In the genomic region with DNA sequence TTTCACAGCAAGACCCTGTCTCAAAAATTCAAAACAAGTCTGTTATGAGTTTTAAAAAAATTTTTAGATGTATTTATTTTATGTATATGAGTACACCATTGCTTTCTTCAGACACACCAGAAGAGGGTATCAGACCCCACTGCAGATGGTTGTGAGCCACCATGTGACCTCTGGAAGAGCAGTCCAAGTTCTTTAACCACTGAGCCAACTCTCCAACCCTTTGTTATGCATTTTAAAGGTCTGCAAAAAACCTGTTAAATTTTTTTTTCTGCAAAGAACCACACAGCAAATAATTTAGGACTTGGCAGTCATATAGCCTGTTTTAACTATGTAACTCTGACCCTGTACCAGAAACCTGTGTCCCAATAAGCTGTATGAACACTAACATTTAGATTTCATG, we compare ENCODE assay signal across 9 mouse cellular contexts. TPM values are rescaled to one million over a fixed set of nuclear protein-coding genes. Genes with fewer than 3 reads are reported as not detected.
DNase-seq lines count a peak whose midpoint lies in the region; ATAC-seq and TF ChIP-seq lines count a peak whose summit lies in the region.
"Had no signal": no experiment of that assay in that cellular context is flagged by ENCODE, and none has a peak within 500 bp of the region (broad histone marks: within the 10 kb centered on the region; RNA-seq: fewer than 3 reads in every experiment).

No protein-coding gene starts in this region.

- DNase-seq in kidney, postnatal 0 days (ENCODE audit: low spot score), result no peak
- no peak for DNase-seq in kidney, postnatal 14 days
- DNase-seq in left cerebral cortex, postnatal 10 days (ENCODE audit: extremely low spot score in 1 of 2, low spot score in 2 of 2), result no peak
- DNase-seq in right cerebral cortex, postnatal 4 days, result no peak
- DNase-seq: cerebellum, adult 2 months had no signal

- peak overlapping the region; percentile 63; the same call in 1 of the 2 replicates for H3K9ac ChIP-seq in kidney, postnatal 0 days (ENCODE audit: low read depth, low read length)
- H3K9ac ChIP-seq in embryonic facial prominence, embryonic 13.5 days, result peak overlapping the region; percentile 87
- peak overlapping the region; percentile 86 for H3K9ac ChIP-seq in intestine, embryonic 16.5 days (ENCODE audit: low read depth, low read length)
- peak overlapping the region; percentile 76; the same call in 1 of the 2 replicates for H3K9ac ChIP-seq in neural tube, embryonic 12.5 days

- H3K27ac ChIP-seq in kidney, postnatal 0 days, result no peak overlapping the region
- H3K27ac ChIP-seq in embryonic facial prominence, embryonic 13.5 days, result no peak overlapping the region
- H3K27ac ChIP-seq in intestine, embryonic 16.5 days (ENCODE audit: low read length), result no peak overlapping the region
- H3K27ac ChIP-seq in neural tube, embryonic 12.5 days, result no peak overlapping the region

- H3K36me3 ChIP-seq in kidney, postnatal 0 days (ENCODE audit: insufficient read depth, low read length), result 0 out of 2 replicates have a peak, but pooled peaks cover 3% of the 10 kb centered on the region
- peaks cover 29% of the 10 kb centered on the region for H3K36me3 ChIP-seq in embryonic facial prominence, embryonic 13.5 days
- H3K36me3 ChIP-seq in intestine, embryonic 16.5 days (ENCODE audit: control insufficient read depth, insufficient read depth, low read length), result no peaks in the 10 kb centered on the region
- peaks cover 13% of the 10 kb centered on the region for H3K36me3 ChIP-seq in neural tube, embryonic 12.5 days

- H3K4me1 ChIP-seq in kidney, postnatal 0 days (replicated peaks; ENCODE audit: insufficient read depth, low read length), result no peaks in the 10 kb centered on the region
- peaks cover 18% of the 10 kb centered on the region for H3K4me1 ChIP-seq in embryonic facial prominence, embryonic 13.5 days
- H3K4me1 ChIP-seq in intestine, embryonic 16.5 days (ENCODE audit: control insufficient read depth, insufficient read depth, low read length), result peaks cover 15% of the 10 kb centered on the region
- peaks cover 14% of the 10 kb centered on the region for H3K4me1 ChIP-seq in neural tube, embryonic 12.5 days

- no peak for TF ChIP-seq CTCF in kidney, postnatal 0 days (IDR thresholded peaks at IDR 0.05; ENCODE audit: low read depth)

- no peaks in the 10 kb centered on the region for H3K27me3 ChIP-seq in kidney, postnatal 0 days (ENCODE audit: insufficient read depth, low read length)
- no peaks in the 10 kb centered on the region for H3K27me3 ChIP-seq in embryonic facial prominence, embryonic 13.5 days
- H3K27me3 ChIP-seq in intestine, embryonic 16.5 days (replicated peaks; ENCODE audit: control insufficient read depth, insufficient read depth, low read length), result no peaks in the 10 kb centered on the region
- H3K27me3 ChIP-seq in neural tube, embryonic 12.5 days (replicated peaks), result no peaks in the 10 kb centered on the region

- intact Hi-C loops in left cerebral cortex, postnatal 10 days (cut with DNase I), result no loop called here

- peak overlapping the region; percentile 65 for H3K4me3 ChIP-seq in kidney, postnatal 0 days (replicated peaks; ENCODE audit: low read depth, low read length)
- peak overlapping the region; percentile 91 for H3K4me3 ChIP-seq in embryonic facial prominence, embryonic 13.5 days
- H3K4me3 ChIP-seq in intestine, embryonic 16.5 days (ENCODE audit: low read length), result peak overlapping the region; percentile 96
- peak overlapping the region; percentile 79 for H3K4me3 ChIP-seq in neural tube, embryonic 12.5 days

- H3K4me2 ChIP-seq in kidney, postnatal 0 days (ENCODE audit: low read length), result peak overlapping the region; percentile 88
- peak overlapping the region; percentile 97 for H3K4me2 ChIP-seq in embryonic facial prominence, embryonic 13.5 days
- H3K4me2 ChIP-seq in intestine, embryonic 16.5 days (ENCODE audit: low read depth, low read length), result peak overlapping the region; percentile 96
- H3K4me2 ChIP-seq in neural tube, embryonic 12.5 days (replicated peaks), result peak overlapping the region; percentile 95

- H3K9me3 ChIP-seq in kidney, postnatal 0 days (replicated peaks; ENCODE audit: low read length), result no peaks in the 10 kb centered on the region
- no peaks in the 10 kb centered on the region for H3K9me3 ChIP-seq in embryonic facial prominence, embryonic 13.5 days
- no peaks in the 10 kb centered on the region for H3K9me3 ChIP-seq in intestine, embryonic 16.5 days (ENCODE audit: control insufficient read depth, low read length)
- H3K9me3 ChIP-seq in neural tube, embryonic 12.5 days, result no peaks in the 10 kb centered on the region

- ATAC-seq in kidney, postnatal 0 days (replicated peaks; ENCODE audit: low FRiP score, low read depth), result no peak
- ATAC-seq in embryonic facial prominence, embryonic 13.5 days (ENCODE audit: insufficient number of reproducible peaks, insufficient read depth, low FRiP score, low TSS enrichment, low read depth), result no peak
- ATAC-seq in intestine, embryonic 16.5 days, result no peak
- no peak for ATAC-seq in neural tube, embryonic 12.5 days (ENCODE audit: low FRiP score, low read depth)
- no peak for ATAC-seq in frontal cortex, adult (ENCODE audit: low TSS enrichment)

RNA-seq across cellular contexts. Expression of a gene that starts 1.0 kb away (rescaled TPM):
- polyA plus RNA-seq in kidney, postnatal 0 days (2015; fragmentation: Nextera tagmentation; extraction: Ambion mirVana), result 20.9 and 23.8 TPM in 2 replicates
- 43.7 and 44.6 TPM in 2 replicates for polyA plus RNA-seq in embryonic facial prominence, embryonic 13.5 days (2015; fragmentation: Nextera tagmentation; extraction: Ambion mirVana)
- polyA plus RNA-seq in intestine, embryonic 16.5 days (2015; fragmentation: Nextera tagmentation; extraction: Ambion mirVana), result 22.6 and 29.0 TPM in 2 replicates
- 27.8 and 27.9 TPM in 2 replicates for polyA plus RNA-seq in neural tube, embryonic 12.5 days (2016; fragmentation: Nextera tagmentation; extraction: Ambion mirVana)
- total RNA-seq in left cerebral cortex, postnatal 10 days (2021), result 1 to 10 TPM; 1.8 to 3.1 TPM

RNA-seq across cellular contexts. Expression of a gene that starts 11.7 kb away (rescaled TPM):
- 101 and 103 TPM in 2 replicates for polyA plus RNA-seq in kidney, postnatal 0 days (2015; fragmentation: Nextera tagmentation; extraction: Ambion mirVana)
- polyA plus RNA-seq in embryonic facial prominence, embryonic 13.5 days (2015; fragmentation: Nextera tagmentation; extraction: Ambion mirVana), result 232 and 240 TPM in 2 replicates
- polyA plus RNA-seq in intestine, embryonic 16.5 days (2015; fragmentation: Nextera tagmentation; extraction: Ambion mirVana), result 169 and 199 TPM in 2 replicates
- 197 and 198 TPM in 2 replicates for polyA plus RNA-seq in neural tube, embryonic 12.5 days (2016; fragmentation: Nextera tagmentation; extraction: Ambion mirVana)
- 1 to 10 TPM; 3.9 to 6.5 TPM for total RNA-seq in left cerebral cortex, postnatal 10 days (2021)

RNA-seq across cellular contexts. Expression of a gene that starts 30.2 kb away (rescaled TPM):
- 255 and 260 TPM in 2 replicates for polyA plus RNA-seq in kidney, postnatal 0 days (2015; fragmentation: Nextera tagmentation; extraction: Ambion mirVana)
- polyA plus RNA-seq in embryonic facial prominence, embryonic 13.5 days (2015; fragmentation: Nextera tagmentation; extraction: Ambion mirVana), result 123 and 141 TPM in 2 replicates
- polyA plus RNA-seq in intestine, embryonic 16.5 days (2015; fragmentation: Nextera tagmentation; extraction: Ambion mirVana), result 296 and 320 TPM in 2 replicates
- 135 and 144 TPM in 2 replicates for polyA plus RNA-seq in neural tube, embryonic 12.5 days (2016; fragmentation: Nextera tagmentation; extraction: Ambion mirVana)
- total RNA-seq in left cerebral cortex, postnatal 10 days (2021), result 10 to 100 TPM; 65.3 to 65.6 TPM

RNA-seq across cellular contexts. Expression of a gene that starts 44.0 kb away (rescaled TPM):
- 87.2 and 89.1 TPM in 2 replicates for polyA plus RNA-seq in kidney, postnatal 0 days (2015; fragmentation: Nextera tagmentation; extraction: Ambion mirVana)
- 91.7 and 98.8 TPM in 2 replicates for polyA plus RNA-seq in embryonic facial prominence, embryonic 13.5 days (2015; fragmentation: Nextera tagmentation; extraction: Ambion mirVana)
- 71.5 and 78.7 TPM in 2 replicates for polyA plus RNA-seq in intestine, embryonic 16.5 days (2015; fragmentation: Nextera tagmentation; extraction: Ambion mirVana)
- 63.5 and 65.4 TPM in 2 replicates for polyA plus RNA-seq in neural tube, embryonic 12.5 days (2016; fragmentation: Nextera tagmentation; extraction: Ambion mirVana)
- total RNA-seq in left cerebral cortex, postnatal 10 days (2021), result 10 to 100 TPM; 33.6 to 37.3 TPM

RNA-seq across cellular contexts. Expression of a gene that starts 58.5 kb away (rescaled TPM):
- polyA plus RNA-seq in kidney, postnatal 0 days (2015; fragmentation: Nextera tagmentation; extraction: Ambion mirVana), result 53.0 and 54.5 TPM in 2 replicates
- polyA plus RNA-seq in embryonic facial prominence, embryonic 13.5 days (2015; fragmentation: Nextera tagmentation; extraction: Ambion mirVana), result 50.6 and 54.5 TPM in 2 replicates
- 59.1 and 70.4 TPM in 2 replicates for polyA plus RNA-seq in intestine, embryonic 16.5 days (2015; fragmentation: Nextera tagmentation; extraction: Ambion mirVana)
- 42.2 and 43.7 TPM in 2 replicates for polyA plus RNA-seq in neural tube, embryonic 12.5 days (2016; fragmentation: Nextera tagmentation; extraction: Ambion mirVana)
- total RNA-seq in left cerebral cortex, postnatal 10 days (2021), result 10 to 100 TPM; 40.1 to 42.8 TPM
